ENCODE assay signal across 11 mouse cellular contexts in the genomic region with DNA sequence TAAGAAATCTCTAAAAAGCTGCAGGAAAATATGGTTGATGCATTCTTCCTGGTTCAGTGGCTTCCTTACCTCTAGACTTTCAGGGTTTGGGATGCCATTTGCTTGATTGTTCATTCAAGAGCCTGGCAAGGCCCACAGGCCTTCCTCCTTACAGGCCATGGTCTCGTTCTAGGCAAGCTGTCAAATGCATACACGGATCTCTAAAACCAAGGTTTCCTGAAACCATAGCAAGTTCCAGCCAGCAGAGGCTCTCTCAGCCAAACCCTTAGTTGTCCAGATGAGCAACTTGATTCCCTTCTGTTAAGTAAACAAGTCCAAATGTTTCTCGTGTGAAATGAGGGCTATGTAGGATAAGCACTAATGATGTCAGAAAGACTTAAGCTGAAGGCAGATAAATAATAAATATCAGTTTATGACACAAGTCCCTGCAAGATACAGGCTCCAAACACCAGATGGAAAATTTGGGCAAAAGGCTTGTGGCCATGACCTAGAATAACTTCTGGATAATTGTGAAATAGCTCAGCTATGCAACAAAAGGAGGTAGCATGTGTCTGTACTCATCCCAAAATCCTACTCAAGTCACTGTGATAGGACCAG. TPM values are rescaled to one million over a fixed set of nuclear protein-coding genes. Genes with fewer than 3 reads are reported as not detected.
DNase-seq lines count a peak whose midpoint lies in the region; ATAC-seq lines count a peak whose summit lies in the region.
"Had no signal": no experiment of that assay in that cellular context is flagged by ENCODE, and none has a peak within 500 bp of the region (broad histone marks: within the 10 kb centered on the region; RNA-seq: fewer than 3 reads in every experiment).

No protein-coding gene starts in this region.

- H3K27ac ChIP-seq in heart, embryonic 11.5 days (ENCODE audit: low read depth, low read length) = no peak overlapping the region
- H3K27ac ChIP-seq in midbrain, embryonic 14.5 days (replicated peaks; ENCODE audit: low read depth, low read length) = no peak overlapping the region
- no peak overlapping the region for H3K27ac ChIP-seq in hindbrain, embryonic 16.5 days (ENCODE audit: low read depth, low read length)
- H3K27ac ChIP-seq: forebrain, embryonic 12.5 days had no signal

- no peaks in the 10 kb centered on the region for H3K27me3 ChIP-seq in heart, embryonic 11.5 days (ENCODE audit: control insufficient read depth, insufficient read depth, low read length)
- no peaks in the 10 kb centered on the region for H3K27me3 ChIP-seq in midbrain, embryonic 14.5 days (ENCODE audit: control insufficient read depth, insufficient read depth, low read length)
- H3K27me3 ChIP-seq in hindbrain, embryonic 16.5 days (replicated peaks; ENCODE audit: control insufficient read depth, insufficient read depth, low read length) = no peaks in the 10 kb centered on the region
- H3K27me3 ChIP-seq: forebrain, embryonic 12.5 days had no signal

- peak; percentile 54 to 64 for DNase-seq in heart, adult 9 months (ENCODE audit: low spot score in 2 of 2)
- DNase-seq in urinary bladder, postnatal 36 days (ENCODE audit: low spot score in 2 of 2) = peak; percentile 6 to 8
- no peak for DNase-seq in urinary bladder, adult 2 months (ENCODE audit: low spot score)
- peak; percentile 9 to 19 for DNase-seq in heart, postnatal 10 days
- no peak for DNase-seq in midbrain, embryonic 14.5 days
- DNase-seq: cerebellum, adult 11-12 months; left cerebral cortex, postnatal 4 days; thymus, postnatal 25 days had no signal

- no peak overlapping the region for H3K4me2 ChIP-seq in heart, embryonic 11.5 days
- H3K4me2 ChIP-seq in midbrain, embryonic 14.5 days (ENCODE audit: low read length) = no peak overlapping the region
- H3K4me2 ChIP-seq in hindbrain, embryonic 16.5 days (ENCODE audit: low read length) = no peak overlapping the region
- H3K4me2 ChIP-seq: forebrain, embryonic 12.5 days had no signal

- no peak overlapping the region for H3K4me3 ChIP-seq in heart, embryonic 11.5 days (ENCODE audit: low read depth, low read length)
- no peak overlapping the region for H3K4me3 ChIP-seq in midbrain, embryonic 14.5 days (replicated peaks; ENCODE audit: low read depth, low read length)
- H3K4me3 ChIP-seq in hindbrain, embryonic 16.5 days (ENCODE audit: low read length) = no peak overlapping the region
- H3K4me3 ChIP-seq: forebrain, embryonic 12.5 days had no signal

- ATAC-seq in heart, embryonic 11.5 days (replicated peaks; ENCODE audit: insufficient number of reproducible peaks, low FRiP score, low TSS enrichment) = no peak
- ATAC-seq in midbrain, embryonic 14.5 days (ENCODE audit: low FRiP score, low TSS enrichment) = no peak
- no peak for ATAC-seq in hindbrain, embryonic 16.5 days

- H3K4me1 ChIP-seq in heart, embryonic 11.5 days (ENCODE audit: control insufficient read depth, insufficient read depth, low read length) = no peaks in the 10 kb centered on the region
- no peaks in the 10 kb centered on the region for H3K4me1 ChIP-seq in midbrain, embryonic 14.5 days (ENCODE audit: control insufficient read depth, insufficient read depth, low read length)
- H3K4me1 ChIP-seq in hindbrain, embryonic 16.5 days (ENCODE audit: control insufficient read depth, insufficient read depth, low read depth, low read length) = no peaks in the 10 kb centered on the region
- H3K4me1 ChIP-seq: forebrain, embryonic 12.5 days had no signal

- H3K36me3 ChIP-seq in heart, embryonic 11.5 days (ENCODE audit: control insufficient read depth, insufficient read depth, low read length) = no peaks in the 10 kb centered on the region
- no peaks in the 10 kb centered on the region for H3K36me3 ChIP-seq in midbrain, embryonic 14.5 days (ENCODE audit: control insufficient read depth, insufficient read depth, low read length)
- H3K36me3 ChIP-seq in hindbrain, embryonic 16.5 days (ENCODE audit: control insufficient read depth, insufficient read depth, low read length) = no peaks in the 10 kb centered on the region
- H3K36me3 ChIP-seq: forebrain, embryonic 12.5 days had no signal

- no peaks in the 10 kb centered on the region for H3K9me3 ChIP-seq in heart, embryonic 11.5 days (replicated peaks; ENCODE audit: control insufficient read depth, low read length)
- no peaks in the 10 kb centered on the region for H3K9me3 ChIP-seq in midbrain, embryonic 14.5 days (ENCODE audit: control insufficient read depth, low read length)
- H3K9me3 ChIP-seq in hindbrain, embryonic 16.5 days (ENCODE audit: control insufficient read depth, low read length) = no peaks in the 10 kb centered on the region
- H3K9me3 ChIP-seq: forebrain, embryonic 12.5 days had no signal

- no peak overlapping the region for H3K9ac ChIP-seq in heart, embryonic 11.5 days (ENCODE audit: low read depth, low read length)
- H3K9ac ChIP-seq in midbrain, embryonic 14.5 days (replicated peaks; ENCODE audit: low read length) = no peak overlapping the region
- no peak overlapping the region for H3K9ac ChIP-seq in hindbrain, embryonic 16.5 days (ENCODE audit: low read depth, low read length)
- H3K9ac ChIP-seq: forebrain, embryonic 12.5 days had no signal

- intact Hi-C loops in heart, postnatal 10 days (cut with DNase I) = no loop called here

- 54% methylated on average over 3 of the region's 3 CpGs for WGBS in heart, embryonic 11.5 days (ENCODE audit: insufficient replicate concordance)
- 77% methylated on average over 3 of the region's 3 CpGs for WGBS in midbrain, embryonic 14.5 days
- 84% methylated on average over 3 of the region's 3 CpGs for WGBS in hindbrain, embryonic 16.5 days

RNA-seq across cellular contexts. Expression of gene Gda, which starts 34.0 kb away (rescaled TPM):
- polyA plus RNA-seq in heart, embryonic 11.5 days (2014; fragmentation: Nextera tagmentation; extraction: Ambion mirVana) = not detected in 2 replicates
- 12.0 and 14.4 TPM in 2 replicates for polyA plus RNA-seq in urinary bladder, adult 2 months (2012; rRNA removed)
- total RNA-seq in heart, postnatal 10 days (2021) = 1 to 10 TPM; 2.6 to 4.9 TPM
- polyA plus RNA-seq in midbrain, embryonic 14.5 days (2014; fragmentation: Nextera tagmentation; extraction: Ambion mirVana) = 0.13 and 0.20 TPM in 2 replicates
- 0.55 and 0.71 TPM in 2 replicates for polyA plus RNA-seq in hindbrain, embryonic 16.5 days (2015; fragmentation: Nextera tagmentation; extraction: Ambion mirVana)

Comparison
In these comparisons a context has a peak if more than half of its experiments do, and no peak if none do; other contexts are left out.
1. DNase-seq: peak in heart, adult 9 months (2 of 2), urinary bladder, postnatal 36 days (2 of 2) and heart, postnatal 10 days (2 of 2); none in urinary bladder, adult 2 months (single experiment) and midbrain, embryonic 14.5 days (single experiment).